Mouse (Mus musculus) limb, embryonic 14.5 days (tissue): ENCODE measurements at regions not wholly inside any gene's neighbourhood (a gene's known extent, or its start where the extent isn't known, plus 50 kb on each side); places are given as distances from the start of the nearest gene placed in this dataset.

Experiments used
- ATAC-seq: fragments of 200-750 bp; cut with Nextera tagmentation; 2 replicates; pipeline ENCODE4 v1.8.0; 2017; ENCODE audit warnings: low read depth, moderate number of reproducible peaks, moderate TSS enrichment; ENCODE audit not compliant: low FRiP score
- DNase-seq: peaks from one replicate; pipeline ENCODE4 v3.0.0-alpha.2; 2015; ENCODE audit warnings: low spot score
- H3K27ac ChIP-seq: fragments of 300-500 bp; sonication (generic); replicated peaks from 2 replicates; pipeline ENCODE4 v1.5.1; 2014; ENCODE audit warnings: low read depth, mild to moderate bottlenecking, low read length, moderate library complexity, mixed read lengths
- H3K27me3 ChIP-seq: fragments of 300-500 bp; sonication (generic); 2 replicates; pipeline ENCODE4 v1.6.1; 2014; ENCODE audit warnings: low read length, mixed read lengths; ENCODE audit not compliant: control insufficient read depth, insufficient read depth
- H3K36me3 ChIP-seq: fragments of 300-500 bp; sonication (generic); 2 replicates; pipeline ENCODE4 v1.6.1; 2014; ENCODE audit warnings: mild to moderate bottlenecking, low read length, moderate library complexity, mixed read lengths; ENCODE audit not compliant: control insufficient read depth, insufficient read depth
- H3K4me1 ChIP-seq: fragments of 300-500 bp; sonication (generic); 2 replicates; pipeline ENCODE4 v1.6.1; 2014; ENCODE audit warnings: antibody characterized with exemption, low read length, mixed read lengths; ENCODE audit not compliant: control insufficient read depth, insufficient read depth
- H3K4me2 ChIP-seq: fragments of 300-500 bp; sonication (generic); replicated peaks from 2 replicates; pipeline ENCODE4 v1.6.1; 2014; ENCODE audit warnings: low read depth, mild to moderate bottlenecking, low read length, moderate library complexity; ENCODE audit not compliant: severe bottlenecking
- H3K4me3 ChIP-seq: fragments of 300-500 bp; sonication (generic); replicated peaks from 2 replicates; pipeline ENCODE4 v1.5.1; 2014; ENCODE audit warnings: low read length
- H3K9ac ChIP-seq: fragments of 300-500 bp; sonication (generic); 2 replicates; pipeline ENCODE4 v1.6.1; 2014; ENCODE audit warnings: mild to moderate bottlenecking, low read depth, low read length, moderate library complexity; ENCODE audit not compliant: severe bottlenecking
- H3K9me3 ChIP-seq: fragments of 300-500 bp; sonication (generic); 2 replicates; pipeline ENCODE4 v1.6.1; 2016; ENCODE audit warnings: low read length; ENCODE audit not compliant: control insufficient read depth
- POLR2A ChIP-seq: fragments of 200-500 bp; IDR thresholded peaks from 2 replicates; pipeline ENCODE4 v1.8.0; 2012; ENCODE audit warnings: inconsistent platforms, mild to moderate bottlenecking, moderate library complexity, borderline replicate concordance; ENCODE audit not compliant: insufficient read depth, insufficient read length; ENCODE audit errors: extremely low read depth
- WGBS: fragments of 180-500 bp; shearing (Covaris S2); extraction: QIAGEN DNeasy Blood & Tissue Kit; methylation state at CpG from one replicate; pipeline ENCODE4 v1.1.7; 2014; 5-methylcytosine and 5-hydroxymethylcytosine counted together

DNA sequence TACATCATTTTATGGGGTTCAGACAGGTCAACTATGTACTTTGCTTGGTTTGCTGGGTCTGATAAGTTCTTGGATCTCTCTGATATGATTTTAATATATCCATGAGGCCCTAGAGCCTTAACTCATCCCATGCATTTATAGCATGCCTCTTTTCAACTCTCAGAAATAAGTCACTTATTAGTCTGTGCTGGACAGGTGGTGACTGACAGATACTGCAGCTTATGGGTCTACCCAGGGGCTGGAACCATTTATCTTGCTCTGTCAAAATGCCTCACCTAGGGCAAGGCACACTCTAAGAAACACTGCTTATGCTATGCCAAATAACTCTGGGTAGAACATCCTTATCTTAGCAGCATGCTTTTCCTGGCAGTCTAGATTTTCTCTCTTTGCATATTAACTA, 225.6 kb downstream of the Mbnl1 start:
- DNase-seq (no peak), ATAC-seq (no peak)

DNA sequence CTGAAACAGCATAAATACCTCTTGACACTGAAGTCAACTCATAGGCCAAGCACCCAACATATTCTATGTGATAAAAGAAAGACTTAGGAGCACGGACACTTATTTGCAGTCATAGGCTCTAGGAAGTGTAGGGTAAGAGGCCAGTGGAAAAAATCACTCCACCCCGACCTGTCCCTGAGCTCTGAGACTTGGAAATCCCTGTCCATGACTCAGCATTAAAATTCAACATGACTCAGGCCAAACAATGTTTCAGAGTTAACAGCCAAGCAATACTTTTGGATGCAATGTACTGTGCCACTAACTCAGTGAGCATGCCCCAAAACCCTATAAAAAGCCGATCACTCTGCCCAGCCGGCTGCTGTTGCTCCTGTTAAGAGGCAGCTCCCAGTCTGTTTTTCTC, 234.5 kb downstream of the Mbnl1 start:
- DNase-seq: no peak

More for the DNA sequence above, 225.6 kb downstream of the Mbnl1 start:
- Histone ChIP-seq H3K36me3 (no peaks in the 10 kb centered on the region), H3K27me3 (no peaks in the 10 kb centered on the region), H3K27ac (no peak overlapping the region), H3K4me1 (no peaks in the 10 kb centered on the region), H3K4me3 (no peak overlapping the region), H3K4me2 (no peak overlapping the region), H3K9ac (no peak overlapping the region), H3K9me3 (no peaks in the 10 kb centered on the region)
- no peak for TF ChIP-seq POLR2A

DNA sequence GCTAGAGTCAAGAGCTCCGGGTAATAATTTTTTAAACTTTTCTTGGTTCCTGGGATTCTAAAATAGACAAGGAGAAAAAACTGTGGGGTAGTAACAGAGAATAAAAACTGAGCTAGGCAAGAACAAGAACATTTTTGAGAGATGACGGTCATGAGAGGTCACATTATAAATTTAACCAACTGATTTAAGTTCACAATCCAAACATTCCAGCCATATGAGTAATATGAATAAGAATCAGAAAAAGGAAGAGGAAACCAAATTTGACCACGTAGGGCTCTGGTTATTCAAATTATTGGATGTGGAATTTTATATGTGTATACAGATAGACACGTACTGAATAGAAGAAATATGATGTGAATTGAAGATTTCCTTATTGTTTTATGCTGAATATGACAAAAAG, 240.3 kb downstream of the Mbnl1 start:
- Histone ChIP-seq H3K4me1 (no peaks in the 10 kb centered on the region), H3K9me3 (no peaks in the 10 kb centered on the region), H3K4me2 (no peak overlapping the region), H3K9ac (no peak overlapping the region), H3K4me3 (no peak overlapping the region), H3K27ac (no peak overlapping the region), H3K27me3 (no peaks in the 10 kb centered on the region), H3K36me3 (no peaks in the 10 kb centered on the region)
- no peak for TF ChIP-seq POLR2A
- WGBS: 87% methylated on average over 4 of the region's 4 CpGs
- no peak for ATAC-seq
- no peak for DNase-seq

More for the DNA sequence above, 234.5 kb downstream of the Mbnl1 start:
- no peak for TF ChIP-seq POLR2A
- H3K4me3 ChIP-seq: no peak overlapping the region
- no peak overlapping the region for H3K4me2 ChIP-seq
- H3K9ac ChIP-seq: no peak overlapping the region
- WGBS: 75% methylated on average over 4 of the region's 4 CpGs
- no peaks in the 10 kb centered on the region for H3K27me3 ChIP-seq
- no peaks in the 10 kb centered on the region for H3K4me1 ChIP-seq
- no peak for ATAC-seq
- no peaks in the 10 kb centered on the region for H3K9me3 ChIP-seq
- H3K27ac ChIP-seq: no peak overlapping the region
- no peaks in the 10 kb centered on the region for H3K36me3 ChIP-seq

DNA sequence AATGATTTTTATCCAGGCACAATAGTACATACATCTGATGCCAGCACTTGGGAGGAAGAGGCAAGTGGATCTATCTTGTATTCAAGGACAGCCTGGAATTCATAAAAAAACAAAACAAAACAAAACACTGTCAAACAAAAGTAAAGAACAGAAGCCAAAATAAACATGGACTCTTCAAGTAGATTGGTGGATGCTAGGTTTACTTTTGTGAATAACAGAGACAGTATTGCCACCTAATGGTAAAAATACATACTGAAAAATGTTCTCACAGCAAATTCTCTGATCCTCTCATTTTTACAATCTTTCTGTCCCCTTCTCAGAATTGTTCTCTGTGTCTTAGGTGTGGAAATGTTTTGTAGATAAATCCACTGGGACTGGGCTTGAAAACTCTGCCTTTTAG, 247.7 kb downstream of the Mbnl1 start:
- Histone ChIP-seq H3K27ac (no peak overlapping the region), H3K4me3 (no peak overlapping the region), H3K27me3 (no peaks in the 10 kb centered on the region), H3K4me1 (no peaks in the 10 kb centered on the region), H3K9me3 (no peaks in the 10 kb centered on the region), H3K36me3 (no peaks in the 10 kb centered on the region), H3K4me2 (no peak overlapping the region), H3K9ac (no peak overlapping the region)
- DNase-seq: no peak
- no peak for ATAC-seq
- TF ChIP-seq POLR2A: no peak

DNA sequence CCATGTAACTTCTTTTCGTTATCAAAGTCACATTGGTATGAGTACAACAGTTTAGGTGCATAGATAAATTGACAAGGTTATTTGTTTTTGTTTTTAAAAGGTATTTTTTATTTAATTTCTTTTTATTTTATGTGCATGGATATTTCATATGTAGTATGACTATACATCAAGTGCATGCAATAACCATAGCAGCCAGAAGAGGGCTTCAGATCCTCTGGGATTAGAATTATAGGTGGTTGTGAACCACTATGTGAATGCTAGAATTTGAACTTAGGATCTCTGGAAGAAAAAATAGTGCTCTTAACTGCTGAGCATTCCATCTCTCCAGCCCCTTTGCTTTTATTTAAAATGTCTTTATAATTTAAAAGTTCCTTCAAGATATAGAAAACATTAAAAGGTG, 258.7 kb downstream of the Mbnl1 start:
- H3K9ac ChIP-seq: no peak overlapping the region
- no peak overlapping the region for H3K27ac ChIP-seq
- no peak overlapping the region for H3K4me3 ChIP-seq
- no peaks in the 10 kb centered on the region for H3K4me1 ChIP-seq
- no peaks in the 10 kb centered on the region for H3K27me3 ChIP-seq
- no peak for ATAC-seq
- WGBS: 86% methylated on average over 1 of the region's 1 CpGs
- DNase-seq: no peak
- H3K36me3 ChIP-seq: no peaks in the 10 kb centered on the region
- TF ChIP-seq POLR2A: no peak
- H3K9me3 ChIP-seq: no peaks in the 10 kb centered on the region
- H3K4me2 ChIP-seq: no peak overlapping the region
